Mouse (Mus musculus): ENCODE measurements around the gene Atp2a1. TPM values are rescaled to one million over a fixed set of nuclear protein-coding genes. Genes with fewer than 3 reads are reported as not detected.
A peak's percentile ranks its signal among the peaks of the same experiment; 100 is the strongest.

Atp2a1 gene
- polyA plus RNA-seq, 1 experiment: 144 TPM

DNA sequence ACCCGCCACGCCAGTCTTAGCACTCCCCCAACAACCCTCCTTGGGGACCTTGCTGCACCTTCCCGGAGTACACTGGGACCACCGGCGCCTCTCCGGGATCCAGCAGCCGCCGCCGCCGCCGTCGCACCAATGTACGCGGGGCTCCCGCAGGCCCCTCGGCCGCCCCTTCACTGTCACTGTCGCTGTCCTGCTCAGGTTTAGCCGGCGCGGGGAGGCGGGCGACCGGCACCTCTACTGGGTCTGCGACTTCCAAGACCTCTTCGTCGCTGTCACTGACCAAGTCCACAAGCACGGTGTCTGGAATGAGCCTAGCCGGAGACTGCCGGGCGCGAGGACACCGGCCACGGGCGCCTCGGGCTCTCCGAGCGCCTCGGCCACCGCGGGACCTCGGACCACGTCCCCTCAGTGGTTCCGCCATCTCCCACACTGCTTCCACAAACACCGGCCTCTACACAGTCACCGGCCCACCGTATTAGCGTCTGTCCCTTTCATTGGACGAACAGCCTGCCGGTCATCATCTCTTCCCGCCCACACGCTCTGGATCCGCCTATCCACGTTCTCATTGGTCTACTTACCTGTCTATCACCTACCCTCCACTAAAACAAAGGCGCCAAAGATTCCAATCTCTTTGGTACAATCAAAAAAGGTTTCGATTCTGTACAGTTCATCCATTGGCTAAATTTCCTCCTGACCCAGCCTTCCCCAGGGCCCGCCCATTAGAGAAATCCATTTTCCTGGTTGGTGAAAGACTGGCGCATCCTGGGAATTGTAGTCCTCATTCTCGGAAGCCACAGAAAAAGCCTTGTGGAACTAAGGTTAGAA is 66.4 kb downstream of the Atp2a1 start, which contains the start of gene Nfatc2ip:
Gene Nfatc2ip, minus strand, starts transcription at position 440 of the 822 bp plus-strand sequence.
- DNase-seq: peak; percentile 99
- no peaks in the 10 kb centered on the region for H3K36me3 ChIP-seq (ENCODE audit: control insufficient read depth, insufficient read depth, low read length)
- TF ChIP-seq CTCF (conservative IDR thresholded peaks at IDR 0.05; ENCODE audit: insufficient read depth, insufficient read length, low read depth, low read length): no peak
- TF ChIP-seq POLR2A (IDR thresholded peaks at IDR 0.05; ENCODE audit: low read depth, low read length): peak; percentile 47
- no peaks in the 10 kb centered on the region for H3K27me3 ChIP-seq (replicated peaks; ENCODE audit: control insufficient read depth, insufficient read depth, low read length)
- H3K27ac ChIP-seq (ENCODE audit: insufficient read depth, low read depth, low read length): no peak within 1 kb of the TSS
- no peaks in the 10 kb centered on the region; the same call in 1 of the 2 replicates for H3K4me1 ChIP-seq (ENCODE audit: control insufficient read depth, insufficient read depth, low read length)
- H3K4me3 ChIP-seq (ENCODE audit: insufficient read depth, low read depth, low read length): peak within 1 kb of the TSS; percentile 80
- WGBS: under 1% methylated on average over 59 of the region's 59 CpGs

Other genes with a start within 250 kb of the Atp2a1 start
- gene Sbk1, start 190.5 kb downstream of the Atp2a1 start, polyA plus RNA-seq (2012; rRNA removed): 29.2 and 31.5 TPM in 2 replicates
- gene Lat, start 93.5 kb downstream of the Atp2a1 start, polyA plus RNA-seq (2012; rRNA removed): 1.9 and 11.8 TPM in 2 replicates
- gene Spns1, start 85.7 kb downstream of the Atp2a1 start, polyA plus RNA-seq (2012; rRNA removed): 102 and 168 TPM in 2 replicates
- 3.5 and 3.9 TPM in 2 replicates for gene Nfatc2ip, start 66.4 kb downstream of the Atp2a1 start, polyA plus RNA-seq (2012; rRNA removed)
- 0.48 and 8.4 TPM in 2 replicates for gene Cd19, start 48.2 kb downstream of the Atp2a1 start, polyA plus RNA-seq (2012; rRNA removed)
- gene Rabep2, start 34.3 kb downstream of the Atp2a1 start, polyA plus RNA-seq (2012; rRNA removed): 24.7 and 25.7 TPM in 2 replicates
- 62.8 and 71.7 TPM in 2 replicates for gene Sh2b1, start 12.3 kb upstream of the Atp2a1 start, polyA plus RNA-seq (2012; rRNA removed)
- 219 and 227 TPM in 2 replicates for gene Tufm, start 24.3 kb upstream of the Atp2a1 start, polyA plus RNA-seq (2012; rRNA removed)
- gene Atxn2l, start 40.3 kb upstream of the Atp2a1 start, polyA plus RNA-seq (2012; rRNA removed): 70.6 and 90.5 TPM in 2 replicates
- gene Eif3c, start 103.3 kb upstream of the Atp2a1 start, polyA plus RNA-seq (2012; rRNA removed): 105 TPM in 2 replicates
- 1.2 and 1.5 TPM in 2 replicates for gene Apobr, start 121.8 kb upstream of the Atp2a1 start, polyA plus RNA-seq (2012; rRNA removed)
- gene Cln3, start 122.7 kb upstream of the Atp2a1 start, polyA plus RNA-seq (2012; rRNA removed): 117 and 120 TPM in 2 replicates
- 0.13 TPM in 1 of 2 replicates, not detected in the other for gene Il27, start 131.8 kb upstream of the Atp2a1 start, polyA plus RNA-seq (2012; rRNA removed)
- 29.2 and 36.4 TPM in 2 replicates for gene Nupr1, start 167.8 kb upstream of the Atp2a1 start, polyA plus RNA-seq (2012; rRNA removed)
- 28.1 and 34.7 TPM in 2 replicates for gene Sgf29, start 186.2 kb upstream of the Atp2a1 start, polyA plus RNA-seq (2012; rRNA removed)
- 29.0 and 30.1 TPM in 2 replicates for gene Sult1a1, start 213.3 kb upstream of the Atp2a1 start, polyA plus RNA-seq (2012; rRNA removed)
- 63.9 and 67.2 TPM in 2 replicates for gene Bola2, start 232.3 kb upstream of the Atp2a1 start, polyA plus RNA-seq (2012; rRNA removed)
- gene Slx1b, start 232.7 kb upstream of the Atp2a1 start, polyA plus RNA-seq (2012; rRNA removed): 13.1 and 17.2 TPM in 2 replicates
- gene Coro1a, start 244.7 kb upstream of the Atp2a1 start, polyA plus RNA-seq (2012; rRNA removed): 22.7 and 71.6 TPM in 2 replicates

All from kidney, adult 2 months (tissue).